Mouse (Mus musculus): ENCODE data around the gene Qrsl1.

DNA sequence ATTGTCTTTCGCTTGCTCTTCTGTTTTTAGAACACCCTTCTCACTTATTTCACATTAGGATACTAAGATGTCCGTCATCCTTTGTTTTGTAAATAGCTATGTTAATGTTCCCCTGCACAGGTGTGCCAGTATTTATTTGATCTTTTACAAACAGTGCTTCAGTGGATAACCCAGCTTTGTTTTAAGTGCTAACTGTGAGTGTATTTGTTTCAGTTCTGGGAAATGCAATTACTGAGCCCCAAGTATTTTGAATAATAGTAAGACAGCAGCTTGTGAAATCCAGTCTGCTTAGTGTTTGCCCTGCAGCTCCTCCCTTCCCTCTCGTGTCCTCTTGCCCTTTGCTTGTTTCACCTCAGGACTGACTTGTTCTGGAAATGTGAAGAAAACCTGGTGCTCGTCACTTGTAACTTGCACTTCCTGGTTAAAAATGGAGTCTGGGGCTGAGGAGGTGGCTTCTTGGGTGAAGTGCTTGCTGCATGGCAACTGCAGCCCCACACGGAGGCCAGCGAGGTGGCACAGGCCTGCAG, 37.7 kb upstream of the Qrsl1 start:
- no peak for TF ChIP-seq POLR2A (IDR thresholded peaks at IDR 0.05; ENCODE audit: low read depth, low read length)
- no peak for TF ChIP-seq CTCF (IDR thresholded peaks at IDR 0.05; ENCODE audit: extremely low read depth, insufficient read length, insufficient replicate concordance, low read depth, low read length)
